Mouse (Mus musculus): ENCODE measurements around the gene Psma6. TPM values are rescaled to one million over a fixed set of nuclear protein-coding genes. Genes with fewer than 3 reads are reported as not detected.
"Not testable (repeated sequence)": the region's sequence is repeated elsewhere in the genome, so short reads cannot be mapped to it uniquely, and the experiment has no call there.

Psma6 gene
- polyA plus RNA-seq (2015; fragmentation: Nextera tagmentation; extraction: Ambion mirVana): 440 and 454 TPM in 2 replicates

- Histone ChIP-seq H3K4me1 (peaks cover 7% of the 10 kb centered on the region; the same call in 1 of the 2 replicates), H3K9ac (no peak within 1 kb of the TSS), H3K4me2 (no peak within 1 kb of the TSS), H3K36me3 (peaks cover 15% of the 10 kb centered on the region; the same call in 1 of the 2 replicates), H3K27me3 (no peaks in the 10 kb centered on the region), H3K9me3 (no peaks in the 10 kb centered on the region), H3K27ac (no peak within 1 kb of the TSS), H3K4me3 (no peak within 1 kb of the TSS)
- WGBS: 62% methylated on average over 10 of the region's 10 CpGs
- no peak for ATAC-seq (ENCODE audit: insufficient number of reproducible peaks, insufficient read depth, low FRiP score, low TSS enrichment, low read depth)
Observed at GRCm38 (mm10) chr12:55384023-55384749, at the start of gene Psma6. Gene Psma6 (plus strand): TSS chr12:55384222.

- 85% methylated on average over 1 of the region's 2 CpGs for WGBS
Observed at GRCm38 (mm10) chr12:55338490-55338889, 45.5 kb upstream of the Psma6 start.

GRCm38 (mm10) chr12:55343045-55343444 lies 41.0 kb upstream of the Psma6 start:
- H3K36me3 ChIP-seq; H3K27me3 ChIP-seq; H3K9ac ChIP-seq; ATAC-seq (ENCODE audit: insufficient number of reproducible peaks, insufficient read depth, low FRiP score, low TSS enrichment, low read depth); H3K9me3 ChIP-seq; H3K4me3 ChIP-seq; H3K4me2 ChIP-seq; H3K27ac ChIP-seq: not testable (repeated sequence)
- peaks cover 13% of the 10 kb centered on the region; the same call in 1 of the 2 replicates for H3K4me1 ChIP-seq
- 58% methylated on average over 1 of the region's 1 CpGs for WGBS

More at GRCm38 (mm10) chr12:55338490-55338889, 45.5 kb upstream of the Psma6 start:
- not testable (repeated sequence) for ATAC-seq (ENCODE audit: insufficient number of reproducible peaks, insufficient read depth, low FRiP score, low TSS enrichment, low read depth); H3K4me1 ChIP-seq; H3K9ac ChIP-seq; H3K36me3 ChIP-seq; H3K27ac ChIP-seq; H3K4me3 ChIP-seq; H3K4me2 ChIP-seq; H3K27me3 ChIP-seq; H3K9me3 ChIP-seq

- no peak overlapping the region for H3K4me2 ChIP-seq
- ATAC-seq (ENCODE audit: insufficient number of reproducible peaks, insufficient read depth, low FRiP score, low TSS enrichment, low read depth): no peak
- H3K27me3 ChIP-seq: no peaks in the 10 kb centered on the region
- H3K27ac ChIP-seq: peak overlapping the region; percentile 58; the same call in 1 of the 2 replicates
- H3K36me3 ChIP-seq: no peaks in the 10 kb centered on the region
- H3K9ac ChIP-seq: no peak overlapping the region
- H3K9me3 ChIP-seq: no peaks in the 10 kb centered on the region
- WGBS: 66% methylated on average over 11 of the region's 11 CpGs
- no peak overlapping the region for H3K4me3 ChIP-seq
- H3K4me1 ChIP-seq: peaks cover 13% of the 10 kb centered on the region; the same call in 1 of the 2 replicates
Observed at GRCm38 (mm10) chr12:55343998-55344397, 40.0 kb upstream of the Psma6 start.

- no peaks in the 10 kb centered on the region for H3K36me3 ChIP-seq
- no peaks in the 10 kb centered on the region for H3K27me3 ChIP-seq
- H3K9me3 ChIP-seq: no peaks in the 10 kb centered on the region
- H3K4me1 ChIP-seq: peaks cover 13% of the 10 kb centered on the region; the same call in 1 of the 2 replicates
- H3K9ac ChIP-seq: no peak overlapping the region
- no peak overlapping the region for H3K4me3 ChIP-seq
- H3K4me2 ChIP-seq: no peak overlapping the region
- peak overlapping the region; percentile 58 for H3K27ac ChIP-seq
- 85% methylated on average over 13 of the region's 13 CpGs for WGBS
- ATAC-seq (ENCODE audit: insufficient number of reproducible peaks, insufficient read depth, low FRiP score, low TSS enrichment, low read depth): no peak
Observed at GRCm38 (mm10) chr12:55344583-55344982, 39.4 kb upstream of the Psma6 start.

- WGBS: 67% methylated on average over 6 of the region's 6 CpGs
- ATAC-seq (ENCODE audit: insufficient number of reproducible peaks, insufficient read depth, low FRiP score, low TSS enrichment, low read depth): no peak
- no peaks in the 10 kb centered on the region for H3K9me3 ChIP-seq
- no peak overlapping the region for H3K9ac ChIP-seq
- no peaks in the 10 kb centered on the region for H3K36me3 ChIP-seq
- no peak overlapping the region for H3K27ac ChIP-seq
- no peak overlapping the region for H3K4me2 ChIP-seq
- H3K4me3 ChIP-seq: no peak overlapping the region
- H3K27me3 ChIP-seq: no peaks in the 10 kb centered on the region
- H3K4me1 ChIP-seq: no peaks in the 10 kb centered on the region
Observed at GRCm38 (mm10) chr12:55353423-55353822, 30.6 kb upstream of the Psma6 start.

- no peaks in the 10 kb centered on the region for H3K27me3 ChIP-seq
- WGBS: 61% methylated on average over 4 of the region's 4 CpGs
Observed at GRCm38 (mm10) chr12:55354904-55355303, 29.1 kb upstream of the Psma6 start.

GRCm38 (mm10) chr12:55357303-55357702 lies 26.7 kb upstream of the Psma6 start:
- no peak overlapping the region for H3K4me3 ChIP-seq
- no peak overlapping the region for H3K27ac ChIP-seq
- no peak overlapping the region for H3K4me2 ChIP-seq
- no peak overlapping the region for H3K9ac ChIP-seq
- no peaks in the 10 kb centered on the region for H3K36me3 ChIP-seq
- 55% methylated on average over 1 of the region's 1 CpGs for WGBS
- no peaks in the 10 kb centered on the region for H3K27me3 ChIP-seq
- no peaks in the 10 kb centered on the region for H3K9me3 ChIP-seq
- peaks cover 5% of the 10 kb centered on the region for H3K4me1 ChIP-seq
- ATAC-seq (ENCODE audit: insufficient number of reproducible peaks, insufficient read depth, low FRiP score, low TSS enrichment, low read depth): no peak

More at GRCm38 (mm10) chr12:55354904-55355303, 29.1 kb upstream of the Psma6 start:
- Histone ChIP-seq H3K9me3 (no peaks in the 10 kb centered on the region), H3K9ac (no peak overlapping the region), H3K36me3 (no peaks in the 10 kb centered on the region), H3K27ac (no peak overlapping the region), H3K4me1 (peaks cover 5% of the 10 kb centered on the region), H3K4me2 (no peak overlapping the region), H3K4me3 (no peak overlapping the region)
- ATAC-seq (ENCODE audit: insufficient number of reproducible peaks, insufficient read depth, low FRiP score, low TSS enrichment, low read depth): no peak

- Histone ChIP-seq H3K27me3 (no peaks in the 10 kb centered on the region), H3K36me3 (no peaks in the 10 kb centered on the region), H3K4me1 (peaks cover 5% of the 10 kb centered on the region), H3K4me2 (no peak overlapping the region), H3K4me3 (no peak overlapping the region), H3K9me3 (no peaks in the 10 kb centered on the region), H3K27ac (no peak overlapping the region), H3K9ac (no peak overlapping the region)
- 79% methylated on average over 5 of the region's 5 CpGs for WGBS
- no peak for ATAC-seq (ENCODE audit: insufficient number of reproducible peaks, insufficient read depth, low FRiP score, low TSS enrichment, low read depth)
Observed at GRCm38 (mm10) chr12:55360929-55361328, 23.1 kb upstream of the Psma6 start.

GRCm38 (mm10) chr12:55365083-55365482 lies 18.9 kb upstream of the Psma6 start:
- no peak overlapping the region for H3K9ac ChIP-seq
- H3K36me3 ChIP-seq: no peaks in the 10 kb centered on the region
- no peaks in the 10 kb centered on the region for H3K27me3 ChIP-seq
- no peak for ATAC-seq (ENCODE audit: insufficient number of reproducible peaks, insufficient read depth, low FRiP score, low TSS enrichment, low read depth)
- no peak overlapping the region for H3K4me3 ChIP-seq
- WGBS: 69% methylated on average over 2 of the region's 2 CpGs
- no peak overlapping the region for H3K4me2 ChIP-seq
- H3K9me3 ChIP-seq: no peaks in the 10 kb centered on the region
- H3K4me1 ChIP-seq: no peaks in the 10 kb centered on the region
- peak overlapping the region; percentile 34; the same call in 1 of the 2 replicates for H3K27ac ChIP-seq

GRCm38 (mm10) chr12:55372424-55373055 lies 11.5 kb upstream of the Psma6 start:
- Histone ChIP-seq H3K9ac (no peak overlapping the region), H3K27me3 (no peaks in the 10 kb centered on the region), H3K4me2 (no peak overlapping the region), H3K4me3 (no peak overlapping the region), H3K27ac (no peak overlapping the region), H3K9me3 (no peaks in the 10 kb centered on the region), H3K36me3 (0 out of 2 replicates have a peak, but pooled peaks cover 1% of the 10 kb centered on the region), H3K4me1 (no peaks in the 10 kb centered on the region)
- ATAC-seq (ENCODE audit: insufficient number of reproducible peaks, insufficient read depth, low FRiP score, low TSS enrichment, low read depth): no peak
- WGBS: 78% methylated on average over 3 of the region's 3 CpGs

All from embryonic facial prominence, embryonic 13.5 days (tissue).